Mouse (Mus musculus) adrenal gland, postnatal 14 days (tissue): ENCODE measurements around the gene Rps6. TPM values are rescaled to one million over a fixed set of nuclear protein-coding genes. Genes with fewer than 3 reads are reported as not detected.

Experiments
- DNase-seq: peaks from one replicate; pipeline ENCODE4 v3.0.0; 2021; ENCODE audit warnings: mixed read lengths
- long read RNA-seq, 2 experiments: library from polyadenylated mRNA; stranded (forward); transcript quantifications; one replicate each; pipeline ENCODE4 v2.0.0; 2021
- total RNA-seq: library from RNA; stranded (reverse); gene quantifications from 2 replicates; pipeline ENCODE4 v1.2.3, GENCODE M21; 2021

Rps6 gene
- total RNA-seq = 834 and 975 TPM in 2 replicates
- long read RNA-seq, experiment 1, transcript Rps6-204 (4 exons, 1,128 nt) = minor isoform, 15 of 452 reads
- long read RNA-seq, experiment 1, transcript Rps6-201 (5 exons, 878 nt) = major isoform, 416 of 452 reads
- long read RNA-seq, experiment 1, partial matches to known transcripts = 8 of 452 reads
- long read RNA-seq, experiment 1, other reads (novel, unspliced or antisense) = 12 of 452 reads
- long read RNA-seq, experiment 2, transcript Rps6-204 (4 exons, 1,128 nt) = minor isoform, 11 of 325 reads
- long read RNA-seq, experiment 2, transcript Rps6-201 (5 exons, 878 nt) = major isoform, 292 of 325 reads
- long read RNA-seq, experiment 2, partial matches to known transcripts = 8 of 325 reads
- long read RNA-seq, experiment 2, other reads (novel, unspliced or antisense) = 12 of 325 reads

GRCm38 (mm10) chr4:86857113-86858069, at the start of gene Rps6:
Gene Rps6 (minus strand): TSS chr4:86857412.
- peak; percentile 97 for DNase-seq

- no peak for DNase-seq
These were observed 48.7 kb upstream of the Rps6 start for GRCm38 (mm10) chr4:86905869-86906268.

GRCm38 (mm10) chr4:86904969-86905368, 47.8 kb upstream of the Rps6 start:
- DNase-seq = peak; percentile 41

GRCm38 (mm10) chr4:86902351-86902750, 45.1 kb upstream of the Rps6 start:
- peak; percentile 31 for DNase-seq

GRCm38 (mm10) chr4:86898791-86899474, 41.7 kb upstream of the Rps6 start:
- DNase-seq = peak; percentile 83

- DNase-seq = peak; percentile 77
These were observed 40.2 kb upstream of the Rps6 start for GRCm38 (mm10) chr4:86897411-86897810.

- DNase-seq = no peak
These were observed 30.7 kb upstream of the Rps6 start for GRCm38 (mm10) chr4:86887879-86888278.

GRCm38 (mm10) chr4:86886160-86886878, 29.1 kb upstream of the Rps6 start:
- DNase-seq = peak; percentile 83

- DNase-seq = peak; percentile 53
These were observed 28.6 kb upstream of the Rps6 start for GRCm38 (mm10) chr4:86885790-86886159.

- peak; percentile 69 for DNase-seq
These were observed 27.7 kb upstream of the Rps6 start for GRCm38 (mm10) chr4:86884945-86885344.

GRCm38 (mm10) chr4:86882413-86882812, 25.2 kb upstream of the Rps6 start:
- DNase-seq = no peak

- no peak for DNase-seq
These were observed 24.0 kb upstream of the Rps6 start for GRCm38 (mm10) chr4:86881178-86881577.

- no peak for DNase-seq
These were observed 22.3 kb upstream of the Rps6 start for GRCm38 (mm10) chr4:86879477-86879876.

GRCm38 (mm10) chr4:86874146-86874847, 17.1 kb upstream of the Rps6 start, which contains the start of gene Acer2:
Gene Acer2 (plus strand): TSS chr4:86874396.
- peak; percentile 98 for DNase-seq

- no peak for DNase-seq
These were observed 15.9 kb upstream of the Rps6 start for GRCm38 (mm10) chr4:86873072-86873471.

- DNase-seq = no peak
These were observed 14.8 kb upstream of the Rps6 start for GRCm38 (mm10) chr4:86871988-86872387.

- no peak for DNase-seq
These were observed 6.9 kb upstream of the Rps6 start for GRCm38 (mm10) chr4:86864087-86864486.

- no peak for DNase-seq
These were observed 843 bp upstream of the Rps6 start for GRCm38 (mm10) chr4:86858070-86858440.

GRCm38 (mm10) chr4:86856304-86857112, 704 bp downstream of the Rps6 start:
- DNase-seq = no peak
